Mouse (Mus musculus) spleen, postnatal 4 days (tissue): ENCODE results near the gene Tmem178.

Experiments used
- DNase-seq, 2 experiments: peaks; one replicate each; pipeline ENCODE4 v3.0.0; 2022; ENCODE audit warnings: low spot score in 2 of 2

Gene Tmem178

GRCm38 (mm10) chr17:81047930-81048564 lies 103.6 kb downstream of the Tmem178 start:
- DNase-seq = no peak
